Mouse (Mus musculus) ZHBTc4 (cell line): ENCODE measurements at regions not wholly inside any gene's neighbourhood (a gene's known extent, or its start where the extent isn't known, plus 50 kb on each side); places are given as distances from the start of the nearest gene placed in this dataset.

Source experiments
- DNase-seq: peaks from one replicate; pipeline ENCODE4 v3.0.0-alpha.2; 2011; ENCODE audit warnings: low read depth, low spot score

- no peak for DNase-seq
Observed at GRCm38 (mm10) chr6:118285246-118285645, 87.7 kb upstream of the Ret start.

GRCm38 (mm10) chr6:118283949-118284568 is 86.5 kb upstream of the Ret start:
- DNase-seq: no peak

GRCm38 (mm10) chr6:118263951-118264350 is 66.4 kb upstream of the Ret start:
- no peak for DNase-seq

GRCm38 (mm10) chr6:118259881-118260280 is 62.4 kb upstream of the Ret start:
- DNase-seq: no peak

GRCm38 (mm10) chr6:118254871-118255270 is 57.4 kb upstream of the Ret start:
- no peak for DNase-seq

- no peak for DNase-seq
Observed at GRCm38 (mm10) chr6:118252711-118253110, 55.2 kb upstream of the Ret start.

GRCm38 (mm10) chr6:118251131-118251530 is 53.6 kb upstream of the Ret start:
- no peak for DNase-seq

- DNase-seq: no peak
Observed at GRCm38 (mm10) chr6:118250006-118250405, 52.5 kb upstream of the Ret start.
